Mouse (Mus musculus) neural tube, postnatal 0 days (tissue): ENCODE results near the gene Atxn2l. TPM values are rescaled to one million over a fixed set of nuclear protein-coding genes. Genes with fewer than 3 reads are reported as not detected.

Experiments
- polyA plus RNA-seq: library from polyadenylated mRNA; unstranded; fragments of >200 nt; fragmentation: Nextera tagmentation; extraction: Ambion mirVana; gene quantifications from 2 replicates; pipeline ENCODE4 v1.2.1, GENCODE M21; 2015

Gene Atxn2l
- polyA plus RNA-seq = 56.8 and 62.0 TPM in 2 replicates

GRCm38 (mm10) chr7:126503273-126503878, at the start of gene Atxn2l:
TSS of gene Atxn2l (minus strand) at chr7:126503437.

GRCm38 (mm10) chr7:126487052-126487483, 16.2 kb downstream of the Atxn2l start, which contains the start of gene Tufm:
TSS of gene Tufm (plus strand) at chr7:126487361.

GRCm38 (mm10) chr7:126474993-126475581, 28.1 kb downstream of the Atxn2l start, which contains the start of gene Sh2b1:
TSS of gene Sh2b1 (minus strand) at chr7:126475424.

GRCm38 (mm10) chr7:126463004-126463403, 40.2 kb downstream of the Atxn2l start, which contains the start of gene Atp2a1:
TSS of gene Atp2a1 (minus strand) at chr7:126463108.

Other genes starting within 250 kb of the Atxn2l start
- 112 and 127 TPM in 2 replicates for gene Sbk1, start 230.8 kb downstream of the Atxn2l start, polyA plus RNA-seq
- 0.55 and 0.78 TPM in 2 replicates for gene Lat, start 133.9 kb downstream of the Atxn2l start, polyA plus RNA-seq
- 80.1 and 80.9 TPM in 2 replicates for gene Spns1, start 126.0 kb downstream of the Atxn2l start, polyA plus RNA-seq
- gene Nfatc2ip, start 106.7 kb downstream of the Atxn2l start, polyA plus RNA-seq = 1.9 and 3.2 TPM in 2 replicates
- 0.09 TPM in 1 of 2 replicates, not detected in the other for gene Cd19, start 88.5 kb downstream of the Atxn2l start, polyA plus RNA-seq
- 21.2 and 21.6 TPM in 2 replicates for gene Rabep2, start 74.7 kb downstream of the Atxn2l start, polyA plus RNA-seq
- gene Atp2a1, start 40.3 kb downstream of the Atxn2l start, polyA plus RNA-seq = 1.7 and 2.0 TPM in 2 replicates
- gene Sh2b1, start 28.0 kb downstream of the Atxn2l start, polyA plus RNA-seq = 48.6 and 52.7 TPM in 2 replicates
- 104 and 121 TPM in 2 replicates for gene Tufm, start 16.1 kb downstream of the Atxn2l start, polyA plus RNA-seq
- 185 and 204 TPM in 2 replicates for gene Eif3c, start 63.0 kb upstream of the Atxn2l start, polyA plus RNA-seq
- gene Apobr, start 81.5 kb upstream of the Atxn2l start, polyA plus RNA-seq = 0.47 and 0.98 TPM in 2 replicates
- 27.0 and 28.3 TPM in 2 replicates for gene Cln3, start 82.4 kb upstream of the Atxn2l start, polyA plus RNA-seq
- gene Il27, start 91.5 kb upstream of the Atxn2l start, polyA plus RNA-seq = not detected in 2 replicates
- gene Nupr1, start 127.4 kb upstream of the Atxn2l start, polyA plus RNA-seq = 22.9 and 33.6 TPM in 2 replicates
- gene Sgf29, start 145.9 kb upstream of the Atxn2l start, polyA plus RNA-seq = 44.2 and 55.6 TPM in 2 replicates
- 14.9 and 22.4 TPM in 2 replicates for gene Sult1a1, start 173.0 kb upstream of the Atxn2l start, polyA plus RNA-seq
- 164 and 178 TPM in 2 replicates for gene Bola2, start 192.0 kb upstream of the Atxn2l start, polyA plus RNA-seq
- 12.0 and 12.8 TPM in 2 replicates for gene Slx1b, start 192.3 kb upstream of the Atxn2l start, polyA plus RNA-seq
- 109 and 127 TPM in 2 replicates for gene Coro1a, start 204.3 kb upstream of the Atxn2l start, polyA plus RNA-seq